Mouse (Mus musculus) heart, adult 2 months (tissue): ENCODE measurements at regions not wholly inside any gene's neighbourhood (a gene's known extent, or its start where the extent isn't known, plus 50 kb on each side); places are given as distances from the start of the nearest gene placed in this dataset.

Source experiments
- DNase-seq, 2 experiments: peaks; one replicate each; pipeline ENCODE4 v3.0.0; 2021
- H3K27ac ChIP-seq: fragments of 200-600 bp; 2 replicates; pipeline ENCODE4 v1.8.1; 2022
- H3K27me3 ChIP-seq: fragments of 200-500 bp; 2 replicates; pipeline ENCODE4 v1.6.1; 2012; ENCODE audit warnings: mild to moderate bottlenecking, low read length, inconsistent platforms, mixed read lengths; ENCODE audit not compliant: control insufficient read depth, insufficient read depth
- H3K36me3 ChIP-seq: fragments of 200-500 bp; 2 replicates; pipeline ENCODE4 v1.6.1; 2012; ENCODE audit warnings: low read length, inconsistent platforms; ENCODE audit not compliant: control insufficient read depth, insufficient read depth
- H3K4me1 ChIP-seq: fragments of 200-500 bp; 2 replicates; pipeline ENCODE4 v1.6.1; 2011; ENCODE audit warnings: low read length; ENCODE audit not compliant: control insufficient read depth, insufficient read depth
- H3K4me3 ChIP-seq: fragments of 200-600 bp; 2 replicates; pipeline ENCODE4 v1.8.1; 2022
- H3K79me2 ChIP-seq: fragments of 200-500 bp; replicated peaks from 2 replicates; pipeline ENCODE4 v1.6.1; 2012; ENCODE audit warnings: mild to moderate bottlenecking, inconsistent platforms, low read length, moderate library complexity, mixed read lengths; ENCODE audit not compliant: control insufficient read depth, insufficient read depth
- H3K9ac ChIP-seq: fragments of 200-500 bp; 2 replicates; pipeline ENCODE4 v1.6.1; 2012; ENCODE audit warnings: low read depth, mild to moderate bottlenecking, control low read depth, inconsistent platforms, low read length, mixed read lengths
- CTCF ChIP-seq: fragments of 200-600 bp; IDR thresholded peaks from 2 replicates; pipeline ENCODE4 v1.8.1; 2022; ENCODE audit warnings: antibody characterized with exemption, mild to moderate bottlenecking, moderate library complexity
- EP300 ChIP-seq: fragments of 200-500 bp; IDR thresholded peaks from 2 replicates; pipeline ENCODE4 v1.6.1; 2011; ENCODE audit warnings: low read depth, low read length, control low read depth; ENCODE audit not compliant: insufficient read depth
- POLR2A ChIP-seq: fragments of 200-500 bp; IDR thresholded peaks from 2 replicates; pipeline ENCODE4 v1.6.1; 2011; ENCODE audit warnings: mild to moderate bottlenecking, low read depth, low read length, control low read depth; ENCODE audit not compliant: insufficient read depth
- WGBS: fragments of 180-500 bp; shearing (Covaris S2); methylation state at CpG from one replicate; pipeline ENCODE4 v1.1.7; 2018; 5-methylcytosine and 5-hydroxymethylcytosine counted together
- intact Hi-C: fragments of 180-260 bp; cut with DNase I; formaldehyde crosslinking; loops from one replicate; pipeline ENCODE4 v1.15.1; 2025

DNA sequence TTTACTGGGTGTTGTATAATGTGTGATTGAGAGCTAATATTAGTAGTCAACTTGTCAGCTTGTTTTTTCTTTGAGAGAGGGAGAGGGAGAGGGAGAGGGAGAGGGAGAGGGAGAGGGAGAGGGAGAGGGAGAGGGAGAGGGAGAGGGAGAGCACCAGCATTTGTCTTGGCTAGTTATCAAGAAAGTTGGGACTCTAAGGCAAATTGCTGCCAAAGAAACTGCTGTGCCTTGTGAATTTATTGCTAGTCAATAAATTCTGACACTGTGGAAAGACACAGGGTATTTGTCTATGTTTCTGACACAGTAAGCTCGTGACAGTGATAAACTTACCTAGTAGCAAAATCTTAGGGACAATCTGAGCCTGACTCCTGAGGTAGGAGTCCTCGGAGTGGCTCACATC, 61.2 kb upstream of the Gm10260 start:
- no peaks in the 10 kb centered on the region for H3K27me3 ChIP-seq
- H3K79me2 ChIP-seq: no peaks in the 10 kb centered on the region
- TF ChIP-seq POLR2A (no peak), EP300 (no peak), CTCF (no peak)
- no peaks in the 10 kb centered on the region for H3K36me3 ChIP-seq
- WGBS: 65% methylated on average over 2 of the region's 2 CpGs
- H3K9ac ChIP-seq: no peak overlapping the region
- DNase-seq: no peak
- intact Hi-C loops: no loop called here
- no peak overlapping the region for H3K27ac ChIP-seq
- no peak overlapping the region for H3K4me3 ChIP-seq
- H3K4me1 ChIP-seq: no peaks in the 10 kb centered on the region

DNA sequence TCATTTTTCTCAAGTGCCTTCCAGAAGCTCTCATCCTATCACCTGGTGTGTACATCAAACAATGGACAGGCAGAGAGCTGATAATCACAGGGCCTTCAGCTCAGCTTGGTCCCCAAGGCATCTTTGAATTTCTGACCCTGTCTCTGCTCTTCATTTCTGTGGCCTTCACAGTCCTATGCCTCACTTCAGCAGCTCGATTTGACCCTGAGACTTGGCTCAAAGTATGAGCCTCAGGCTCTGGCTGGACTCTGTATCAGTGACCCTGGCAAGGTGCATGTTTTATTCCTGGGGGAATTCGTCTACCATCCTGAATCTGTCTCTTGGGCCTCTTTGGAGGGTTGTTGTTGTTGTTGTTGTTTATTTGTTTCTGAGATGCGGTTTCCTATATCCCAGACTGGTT, 60.6 kb upstream of the Gm10260 start:
- Histone ChIP-seq H3K4me1 (no peaks in the 10 kb centered on the region), H3K9ac (no peak overlapping the region), H3K36me3 (no peaks in the 10 kb centered on the region), H3K79me2 (no peaks in the 10 kb centered on the region), H3K4me3 (no peak overlapping the region), H3K27me3 (no peaks in the 10 kb centered on the region), H3K27ac (no peak overlapping the region)
- 65% methylated on average over 3 of the region's 3 CpGs for WGBS
- intact Hi-C loops: no loop called here
- TF ChIP-seq CTCF: no peak
- no peak for TF ChIP-seq POLR2A
- no peak for TF ChIP-seq EP300
- DNase-seq: no peak

- Histone ChIP-seq H3K9ac (no peak overlapping the region), H3K27me3 (no peaks in the 10 kb centered on the region), H3K4me1 (no peaks in the 10 kb centered on the region), H3K27ac (no peak overlapping the region), H3K36me3 (no peaks in the 10 kb centered on the region), H3K4me3 (no peak overlapping the region), H3K79me2 (no peaks in the 10 kb centered on the region)
- no peak for TF ChIP-seq CTCF
- TF ChIP-seq EP300: no peak
- TF ChIP-seq POLR2A: no peak
- intact Hi-C loops: no loop called here
- no peak for DNase-seq
- 93% methylated on average over 8 of the region's 8 CpGs for WGBS
These were observed 60.0 kb upstream of the Gm10260 start for GRCm38 (mm10) chr13:97820401-97820800.

- intact Hi-C loops: no loop called here
- Histone ChIP-seq H3K79me2 (no peaks in the 10 kb centered on the region), H3K9ac (no peak overlapping the region), H3K4me3 (no peak overlapping the region), H3K36me3 (no peaks in the 10 kb centered on the region), H3K4me1 (no peaks in the 10 kb centered on the region), H3K27me3 (no peaks in the 10 kb centered on the region), H3K27ac (no peak overlapping the region)
- no peak for TF ChIP-seq CTCF
- TF ChIP-seq POLR2A: no peak
- no peak for TF ChIP-seq EP300
- DNase-seq: no peak
- 85% methylated on average over 9 of the region's 9 CpGs for WGBS
These were observed 58.6 kb upstream of the Gm10260 start for GRCm38 (mm10) chr13:97819036-97819435.

- TF ChIP-seq POLR2A: no peak
- no peak overlapping the region for H3K9ac ChIP-seq
- no peaks in the 10 kb centered on the region for H3K36me3 ChIP-seq
- no peak overlapping the region for H3K27ac ChIP-seq
- no peaks in the 10 kb centered on the region for H3K27me3 ChIP-seq
- intact Hi-C loops: no loop called here
- H3K79me2 ChIP-seq: no peaks in the 10 kb centered on the region
- H3K4me3 ChIP-seq: no peak overlapping the region
- no peaks in the 10 kb centered on the region for H3K4me1 ChIP-seq
- no peak for DNase-seq
- WGBS: 77% methylated on average over 3 of the region's 3 CpGs
These were observed 56.5 kb upstream of the Gm10260 start for GRCm38 (mm10) chr13:97816923-97817322.
